Mouse (Mus musculus) intestine, embryonic 14.5 days (tissue): ENCODE measurements around the gene Etfbkmt. TPM values are rescaled to one million over a fixed set of nuclear protein-coding genes. Genes with fewer than 3 reads are reported as not detected.

Experiments
- ATAC-seq: fragments of 200-750 bp; cut with Nextera tagmentation; replicated peaks from 2 replicates; pipeline ENCODE4 v1.8.0; 2017; ENCODE audit warnings: low read depth, moderate number of reproducible peaks, moderate TSS enrichment, moderate library complexity; ENCODE audit not compliant: low FRiP score, low TSS enrichment
- DNase-seq: peaks from one replicate; pipeline ENCODE4 v3.0.0-alpha.2; 2018; ENCODE audit warnings: low spot score
- H3K27ac ChIP-seq: fragments of 300-500 bp; sonication (generic); 2 replicates; pipeline ENCODE4 v1.5.1; 2014; ENCODE audit warnings: low read depth, mild to moderate bottlenecking, control low read depth
- H3K27me3 ChIP-seq: fragments of 300-500 bp; sonication (generic); replicated peaks from 2 replicates; pipeline ENCODE4 v1.6.1; 2014; ENCODE audit warnings: low read length, control low read depth; ENCODE audit not compliant: control insufficient read depth, insufficient read depth
- H3K36me3 ChIP-seq: fragments of 300-500 bp; sonication (generic); 2 replicates; pipeline ENCODE4 v1.6.1; 2014; ENCODE audit warnings: low read length, control low read depth; ENCODE audit not compliant: control insufficient read depth, insufficient read depth
- H3K4me1 ChIP-seq: fragments of 300-500 bp; sonication (generic); replicated peaks from 2 replicates; pipeline ENCODE4 v1.6.1; 2014; ENCODE audit warnings: low read length, control low read depth, mixed read lengths; ENCODE audit not compliant: control insufficient read depth, insufficient read depth
- H3K4me2 ChIP-seq: fragments of 300-500 bp; sonication (generic); 2 replicates; pipeline ENCODE4 v1.6.1; 2014; ENCODE audit warnings: low read length
- H3K4me3 ChIP-seq: fragments of 300-500 bp; sonication (generic); 2 replicates; pipeline ENCODE4 v1.5.1; 2014; ENCODE audit warnings: low read depth, low read length, control low read depth, mixed read lengths
- H3K9ac ChIP-seq: fragments of 300-500 bp; sonication (generic); 2 replicates; pipeline ENCODE4 v1.6.1; 2014; ENCODE audit warnings: mild to moderate bottlenecking, low read length
- H3K9me3 ChIP-seq: fragments of 300-500 bp; sonication (generic); 2 replicates; pipeline ENCODE4 v1.6.1; 2016; ENCODE audit warnings: low read length, control low read depth; ENCODE audit not compliant: control insufficient read depth
- WGBS: fragments of 180-500 bp; shearing (Covaris S2); extraction: QIAGEN DNeasy Blood & Tissue Kit; methylation state at CpG from one replicate; pipeline ENCODE4 v1.1.7; 2014; 5-methylcytosine and 5-hydroxymethylcytosine counted together
- polyA plus RNA-seq: library from polyadenylated mRNA; unstranded; fragments of >200 nt; fragmentation: Nextera tagmentation; extraction: Ambion mirVana; gene quantifications from 2 replicates; pipeline ENCODE4 v1.2.1, GENCODE M21; 2014

Etfbkmt gene
- polyA plus RNA-seq, 1 experiment from 2014 or later: 15.7 TPM

DNA sequence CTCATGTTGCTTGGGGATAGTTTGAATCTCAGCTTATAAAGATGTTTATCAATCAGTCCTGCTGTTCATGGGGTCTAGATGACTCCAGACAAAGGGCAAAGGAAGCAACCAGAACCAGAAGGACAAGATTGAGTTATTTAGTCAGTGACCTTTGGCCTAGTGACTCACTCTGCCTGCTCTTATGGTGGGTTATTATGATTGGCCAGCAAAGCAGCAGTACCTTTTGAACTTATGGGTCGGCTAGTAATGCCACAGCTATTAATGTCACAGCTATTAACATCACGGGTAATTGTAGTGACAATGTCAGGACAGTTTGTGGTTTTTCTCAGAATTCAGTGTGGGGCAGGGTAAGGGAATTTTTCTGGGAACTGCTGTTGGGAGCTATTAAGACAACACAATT is 1.7 kb upstream of the Etfbkmt start:
- no peak for DNase-seq
- Histone ChIP-seq H3K27me3 (no peaks in the 10 kb centered on the region), H3K4me1 (peaks cover 13% of the 10 kb centered on the region), H3K9me3 (no peaks in the 10 kb centered on the region), H3K4me3 (no peak overlapping the region), H3K36me3 (no peaks in the 10 kb centered on the region), H3K27ac (no peak overlapping the region), H3K4me2 (no peak overlapping the region), H3K9ac (no peak overlapping the region)
- WGBS: 48% methylated on average over 2 of the region's 2 CpGs
- no peak for ATAC-seq

DNA sequence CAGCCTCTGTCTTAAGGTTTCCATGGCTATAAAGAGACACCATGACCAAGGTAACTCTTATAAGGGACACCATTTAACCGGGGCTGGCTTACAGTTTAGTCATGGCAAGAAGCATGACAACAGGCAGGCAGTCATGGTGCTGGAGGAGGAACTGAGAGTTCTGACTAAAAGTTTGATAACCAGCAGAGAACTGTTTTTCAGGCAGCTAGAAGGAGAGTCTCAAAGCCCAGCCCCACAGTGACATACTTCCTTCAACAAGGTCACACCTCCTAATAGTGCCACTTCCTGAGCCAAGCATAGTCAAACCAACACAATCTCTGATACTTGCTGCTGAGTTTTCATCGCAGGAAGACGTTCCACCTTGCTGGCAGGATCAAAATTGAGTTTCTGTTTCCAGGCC is 638 bp upstream of the Etfbkmt start:
- Histone ChIP-seq H3K4me1 (peaks cover 13% of the 10 kb centered on the region), H3K36me3 (peaks cover 2% of the 10 kb centered on the region; the same call in 1 of the 2 replicates), H3K4me2 (no peak overlapping the region), H3K27me3 (no peaks in the 10 kb centered on the region), H3K27ac (no peak overlapping the region), H3K9ac (no peak overlapping the region), H3K9me3 (no peaks in the 10 kb centered on the region), H3K4me3 (no peak overlapping the region)
- no peak for ATAC-seq
- no peak for DNase-seq
- WGBS: 94% methylated on average over 3 of the region's 3 CpGs

DNA sequence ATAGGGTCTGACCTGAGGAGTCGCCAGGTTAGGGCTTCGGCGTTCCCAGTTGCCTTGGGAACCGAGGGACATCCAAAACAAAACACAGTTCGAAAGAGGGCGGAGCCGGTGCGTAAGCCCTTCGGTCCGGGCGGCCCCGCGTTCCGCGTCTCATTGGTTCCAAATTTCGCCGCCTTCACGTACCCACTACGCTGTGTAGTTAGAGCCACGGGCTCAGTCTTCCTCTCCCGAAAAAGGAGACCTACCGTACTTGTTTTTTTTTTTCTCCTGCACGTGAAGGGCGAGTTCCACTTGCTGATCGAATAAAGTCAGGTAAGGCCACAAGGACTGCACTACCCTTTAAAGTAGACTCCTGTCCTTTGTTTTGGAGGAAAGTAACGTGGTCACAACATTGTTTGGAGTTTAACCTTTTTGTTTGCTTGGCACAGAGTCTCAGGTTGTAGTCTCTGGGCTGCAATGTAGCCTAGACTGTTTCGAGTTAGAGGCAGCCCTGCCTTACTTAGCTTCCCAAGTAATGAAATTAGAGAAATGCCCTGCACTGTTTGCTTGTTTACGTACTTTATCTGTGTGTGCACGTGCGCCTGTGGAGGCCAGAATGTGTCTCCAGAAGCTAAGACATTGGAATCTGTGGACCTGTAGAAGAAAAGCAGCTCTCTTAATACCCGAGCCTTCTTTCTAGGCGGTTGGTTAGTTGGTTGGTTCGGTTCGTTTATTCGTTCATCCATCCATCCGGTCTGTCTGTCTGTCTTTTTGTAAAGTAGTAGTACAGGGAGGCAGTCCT is 1.9 kb downstream of the Etfbkmt start:
- Histone ChIP-seq H3K4me3 (peak overlapping the region; percentile 58), H3K9ac (peak overlapping the region; percentile 68), H3K27ac (peak overlapping the region; percentile 70), H3K9me3 (no peaks in the 10 kb centered on the region), H3K27me3 (no peaks in the 10 kb centered on the region), H3K4me2 (peak overlapping the region; percentile 81), H3K4me1 (0 out of 2 replicates have a peak, but pooled peaks cover 5% of the 10 kb centered on the region), H3K36me3 (peaks cover 6% of the 10 kb centered on the region; the same call in 1 of the 2 replicates)
- 6% methylated on average over 36 of the region's 36 CpGs for WGBS
- ATAC-seq (peak; percentile 93), DNase-seq (peak; percentile 90)

DNA sequence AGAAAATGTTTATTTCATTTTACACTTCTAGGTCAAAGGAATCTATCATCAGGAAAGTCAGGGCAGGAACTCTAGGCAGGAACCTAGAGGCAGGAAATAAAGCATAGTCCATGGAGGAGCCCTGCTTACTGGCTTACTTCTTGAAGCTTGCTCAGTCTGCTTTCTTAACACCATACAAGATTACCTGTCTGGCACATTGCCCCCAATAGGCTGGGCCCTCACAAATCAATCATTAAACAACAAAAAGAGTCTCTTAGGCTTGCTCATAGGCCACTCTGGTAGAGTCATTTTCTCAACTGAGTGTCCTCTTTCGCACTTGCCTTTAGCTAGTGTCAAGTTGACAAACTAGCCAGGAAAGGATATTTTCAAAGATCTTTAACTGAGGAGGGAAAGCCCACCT is 5.5 kb downstream of the Etfbkmt start:
- Histone ChIP-seq H3K27ac (no peak overlapping the region), H3K9ac (no peak overlapping the region), H3K36me3 (peaks cover 13% of the 10 kb centered on the region; the same call in 1 of the 2 replicates), H3K4me1 (peaks cover 5% of the 10 kb centered on the region; the same call in 1 of the 2 replicates), H3K4me2 (no peak overlapping the region), H3K9me3 (no peaks in the 10 kb centered on the region), H3K4me3 (no peak overlapping the region), H3K27me3 (no peaks in the 10 kb centered on the region)
- WGBS: 97% methylated on average over 1 of the region's 1 CpGs
- ATAC-seq (no peak), DNase-seq (no peak)

DNA sequence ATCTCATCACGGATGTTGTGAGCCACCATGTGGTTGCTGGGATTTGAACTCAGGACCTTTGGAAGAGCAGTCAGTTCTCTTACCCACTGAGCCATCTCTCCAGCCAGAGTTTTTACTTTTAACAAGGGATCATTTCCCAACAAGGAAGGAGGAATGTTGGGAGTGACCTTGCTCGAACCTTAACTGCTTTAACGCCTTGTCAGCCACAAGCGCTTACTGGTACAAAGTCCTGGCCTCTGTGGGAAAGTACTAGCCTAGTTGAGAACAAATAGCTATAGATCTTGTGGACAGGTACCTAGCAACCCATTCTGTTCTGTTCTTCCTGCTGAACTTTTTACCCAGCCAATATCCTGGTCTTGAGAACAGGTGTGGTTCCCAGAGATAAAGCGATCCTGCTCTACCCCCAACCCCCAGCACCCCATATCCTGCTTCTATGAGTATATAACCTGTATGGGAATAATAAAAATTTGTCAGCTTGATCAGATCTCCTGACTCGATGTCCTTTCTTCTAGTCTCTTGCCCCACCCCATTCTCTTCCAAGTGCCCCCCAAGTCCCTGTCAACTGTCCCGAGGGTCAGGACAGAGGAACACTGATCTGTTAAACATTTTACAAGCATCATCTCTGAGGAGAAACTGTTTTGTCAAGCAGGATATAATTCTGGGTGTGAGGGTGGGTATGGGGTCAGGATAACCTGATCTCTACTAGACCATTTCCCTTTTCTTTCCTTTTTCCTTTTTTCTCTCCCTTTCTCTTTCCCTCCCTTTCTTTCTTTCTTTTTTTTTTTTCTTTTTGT is 9.0 kb downstream of the Etfbkmt start:
- peak overlapping the region; percentile 51; the same call in 1 of the 2 replicates for H3K27ac ChIP-seq
- no peak overlapping the region for H3K9ac ChIP-seq
- ATAC-seq: peak; percentile 87
- H3K36me3 ChIP-seq: peaks cover 25% of the 10 kb centered on the region; the same call in 1 of the 2 replicates
- no peaks in the 10 kb centered on the region for H3K27me3 ChIP-seq
- DNase-seq: no peak
- no peak overlapping the region for H3K4me3 ChIP-seq
- no peaks in the 10 kb centered on the region; the same call in 1 of the 2 replicates for H3K4me1 ChIP-seq
- H3K9me3 ChIP-seq: no peaks in the 10 kb centered on the region
- no peak overlapping the region for H3K4me2 ChIP-seq
- WGBS: 61% methylated on average over 7 of the region's 7 CpGs

DNA sequence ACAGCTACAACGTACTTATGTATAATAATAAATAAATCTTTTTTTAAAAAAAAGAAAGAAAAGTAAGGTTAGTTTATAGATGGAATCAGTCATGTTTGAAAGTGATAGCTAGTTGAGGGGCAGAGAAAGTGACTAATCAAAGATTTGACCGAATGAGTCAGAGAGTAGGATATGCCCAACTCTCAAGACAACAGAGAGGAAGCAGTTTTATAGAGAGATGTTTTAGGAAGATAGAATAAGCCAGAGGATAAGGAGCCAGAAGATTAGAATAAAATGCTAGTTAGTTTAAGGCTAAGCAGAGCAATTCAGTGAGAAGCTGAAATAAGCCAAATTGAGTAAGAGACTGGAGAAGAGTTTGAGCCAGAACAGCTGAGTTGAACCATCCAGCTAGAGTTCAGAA is 12.5 kb downstream of the Etfbkmt start:
- Histone ChIP-seq H3K36me3 (peaks cover 27% of the 10 kb centered on the region), H3K27me3 (no peaks in the 10 kb centered on the region), H3K4me1 (peaks cover 10% of the 10 kb centered on the region), H3K4me3 (no peak overlapping the region), H3K9me3 (no peaks in the 10 kb centered on the region), H3K9ac (no peak overlapping the region), H3K4me2 (no peak overlapping the region), H3K27ac (no peak overlapping the region)
- ATAC-seq (no peak), DNase-seq (no peak)
- 94% methylated on average over 2 of the region's 2 CpGs for WGBS

DNA sequence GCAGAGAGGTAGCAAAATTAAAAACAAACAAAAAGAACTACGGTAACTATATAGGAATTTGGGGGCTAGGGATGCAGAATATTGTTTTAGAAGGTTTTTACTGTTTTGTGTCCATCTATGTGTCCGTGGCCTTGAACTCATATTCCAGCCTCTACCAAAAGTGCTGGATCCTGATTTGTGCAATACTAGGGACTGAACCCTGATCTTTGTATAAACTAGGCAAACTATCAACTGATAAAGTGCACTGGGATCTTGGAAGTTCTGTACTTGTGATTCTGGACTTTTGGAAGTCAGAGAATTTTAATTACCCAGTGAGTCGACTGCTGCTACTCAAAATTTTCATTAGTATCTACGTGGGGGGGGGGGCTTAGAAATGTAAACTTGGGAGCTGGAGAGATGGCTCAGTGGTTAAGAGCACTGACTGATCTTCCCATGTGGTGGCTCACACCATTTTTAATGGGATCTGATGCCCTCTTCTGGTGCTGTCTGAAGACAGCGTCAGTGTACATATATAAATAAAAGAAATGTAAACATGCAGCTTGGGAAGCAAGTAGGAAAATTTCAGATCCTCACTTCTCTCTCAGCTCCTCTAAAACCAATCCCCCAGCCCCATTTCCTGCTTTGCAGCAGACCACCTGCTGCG is 13.9 kb downstream of the Etfbkmt start:
- Histone ChIP-seq H3K9me3 (no peaks in the 10 kb centered on the region), H3K36me3 (peaks cover 34% of the 10 kb centered on the region), H3K4me2 (no peak overlapping the region), H3K4me1 (peaks cover 10% of the 10 kb centered on the region), H3K4me3 (no peak overlapping the region), H3K27ac (no peak overlapping the region; the same call in 1 of the 2 replicates), H3K9ac (no peak overlapping the region), H3K27me3 (no peaks in the 10 kb centered on the region)
- DNase-seq (no peak), ATAC-seq (no peak)
- WGBS: 32% methylated on average over 6 of the region's 6 CpGs
